Mouse (Mus musculus): Measurements from ENCODE around the gene Ess2. TPM values are rescaled to one million over a fixed set of nuclear protein-coding genes. Genes with fewer than 3 reads are reported as not detected.

Gene Ess2
- total and polyA plus RNA-seq, 3 experiments = 31.1 to 37.0 (median 33.1) TPM

DNA sequence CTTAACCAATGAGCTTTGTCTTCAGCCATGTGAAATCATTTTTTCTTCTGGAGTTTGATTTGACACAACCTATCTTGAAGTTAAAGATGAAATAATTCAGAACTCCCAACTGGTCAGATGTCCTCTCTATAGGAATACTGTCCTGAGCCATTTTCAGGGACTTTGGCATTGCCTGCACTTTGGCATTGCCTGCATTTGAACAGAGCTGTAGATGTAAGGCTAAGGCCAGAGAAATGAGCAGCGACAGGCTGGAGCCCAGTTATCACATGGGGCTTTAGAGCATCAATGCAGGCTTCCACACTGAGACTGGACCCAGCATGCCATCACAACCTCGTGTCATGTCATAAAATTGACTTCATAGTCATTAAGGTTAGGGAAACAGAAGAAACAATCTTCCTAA is 57.9 kb downstream of the Ess2 start:
- DNase-seq (ENCODE audit: extremely low read depth) = no peak
- H3K27me3 ChIP-seq (replicated peaks) = no peaks in the 10 kb centered on the region
- H3K4me3 ChIP-seq (replicated peaks in 1 of 3; ENCODE audit: low read depth in 2 of 3, low read length in 2 of 3, poor library complexity in 1 of 3) = no peak overlapping the region
- no peak overlapping the region for H3K27ac ChIP-seq (ENCODE audit: insufficient read depth, low read depth)
- no peak overlapping the region for H3K9ac ChIP-seq (ENCODE audit: insufficient read depth, low read depth)
- H3K4me1 ChIP-seq (ENCODE audit: control insufficient read depth in 1 of 2, insufficient read depth in 2 of 2) = no peaks in the 10 kb centered on the region
- no peak overlapping the region for H3K4me2 ChIP-seq (ENCODE audit: insufficient read depth, low read depth, poor library complexity, severe bottlenecking)
- in situ Hi-C loops (cut with MboI; ENCODE audit: low pct_ligation_motif_present, low pct_unique_long_range_greater_than_20kb, low sequenced_read_pairs) = no loop called here
- no peak for TF ChIP-seq NRF1 (IDR thresholded peaks at IDR 0.05; ENCODE audit: low read depth, low read length)
- TF ChIP-seq ZC3H11A (IDR thresholded peaks at IDR 0.05; ENCODE audit: low read depth, low read length) = no peak
- no peak for TF ChIP-seq ZNF384 (IDR thresholded peaks at IDR 0.05; ENCODE audit: low read depth, low read length)
- no peak for TF ChIP-seq MAZ (IDR thresholded peaks at IDR 0.05; ENCODE audit: low read depth, low read length)
- no peak for TF ChIP-seq JUN (IDR thresholded peaks at IDR 0.05; ENCODE audit: insufficient read depth, low read depth, low read length)
- TF ChIP-seq MXI1 (IDR thresholded peaks at IDR 0.05; ENCODE audit: low read depth, low read length) = no peak
- no peak for TF ChIP-seq ETS1 (conservative IDR thresholded peaks at IDR 0.05; ENCODE audit: low read depth, low read length)
- no peak for TF ChIP-seq USF2 (conservative IDR thresholded peaks at IDR 0.05; ENCODE audit: low read depth, low read length)
- no peak for TF ChIP-seq TBP (conservative IDR thresholded peaks at IDR 0.05; ENCODE audit: low read depth, low read length)
- TF ChIP-seq EP300 (IDR thresholded peaks at IDR 0.05; ENCODE audit: low read length) = no peak
- TF ChIP-seq MYC (IDR thresholded peaks at IDR 0.05; ENCODE audit: low read depth, low read length) = no peak
- TF ChIP-seq E2F4 (IDR thresholded peaks at IDR 0.05; ENCODE audit: insufficient replicate concordance, low read depth, low read length) = no peak
- no peak for TF ChIP-seq POLR2A (IDR thresholded peaks at IDR 0.05; ENCODE audit: low read depth, low read length)
- no peak for TF ChIP-seq ZMIZ1 (IDR thresholded peaks at IDR 0.05; ENCODE audit: low read depth, low read length)
- TF ChIP-seq BHLHE40 (IDR thresholded peaks at IDR 0.05; ENCODE audit: low read depth, low read length) = no peak
- no peaks in the 10 kb centered on the region for H3K9me3 ChIP-seq (replicated peaks; ENCODE audit: low read length)
- no peaks in the 10 kb centered on the region for H3K79me2 ChIP-seq (replicated peaks; ENCODE audit: control insufficient read depth, extremely low read depth, insufficient read depth, poor library complexity, severe bottlenecking)
- dilution Hi-C loops (cut with MboI; ENCODE audit: extremely low pct_ligation_motif_present, extremely low pct_unique_long_range_greater_than_20kb, low sequenced_read_pairs) = no loop called here
- peaks cover 64 to 91% of the 10 kb centered on the region in 2 experiments for H3K36me3 ChIP-seq (replicated peaks in 1 of 2; ENCODE audit: control insufficient read depth in 1 of 2, insufficient read depth in 1 of 2, low read length in 1 of 2)

DNA sequence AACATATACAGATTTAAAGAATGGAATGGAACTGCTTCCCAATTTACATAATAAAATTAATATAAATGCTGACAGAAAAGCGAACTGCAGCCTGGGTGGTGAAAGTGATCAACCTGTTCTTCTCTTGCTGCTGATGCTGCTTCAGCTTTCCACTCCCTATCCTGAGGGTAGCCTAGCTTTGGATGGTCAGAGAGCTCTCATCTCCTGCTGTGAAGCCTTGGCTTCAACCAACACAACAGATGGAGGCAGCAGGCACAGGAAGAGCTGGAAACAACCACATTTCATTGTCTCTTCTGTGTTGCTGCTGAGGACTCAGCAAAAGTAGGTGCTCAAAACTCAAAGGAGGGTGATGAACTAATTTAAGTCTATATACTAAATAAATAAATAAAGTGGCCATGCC is 59.3 kb downstream of the Ess2 start:
- Histone ChIP-seq H3K4me1 (ENCODE audit: control insufficient read depth in 1 of 2, insufficient read depth in 2 of 2) (no peaks in the 10 kb centered on the region), H3K4me2 (ENCODE audit: insufficient read depth, low read depth, poor library complexity, severe bottlenecking) (no peak overlapping the region), H3K27ac (ENCODE audit: insufficient read depth, low read depth) (no peak overlapping the region), H3K9me3 (replicated peaks; ENCODE audit: low read length) (no peaks in the 10 kb centered on the region), H3K36me3 (replicated peaks in 1 of 2; ENCODE audit: control insufficient read depth in 1 of 2, insufficient read depth in 1 of 2, low read length in 1 of 2) (peaks cover 59 to 91% of the 10 kb centered on the region in 2 experiments), H3K79me2 (replicated peaks; ENCODE audit: control insufficient read depth, extremely low read depth, insufficient read depth, poor library complexity, severe bottlenecking) (no peaks in the 10 kb centered on the region), H3K4me3 (replicated peaks in 1 of 3; ENCODE audit: low read depth in 2 of 3, low read length in 2 of 3, poor library complexity in 1 of 3) (no peak overlapping the region), H3K9ac (ENCODE audit: insufficient read depth, low read depth) (no peak overlapping the region), H3K27me3 (replicated peaks) (no peaks in the 10 kb centered on the region)
- no peak for TF ChIP-seq SIN3A (IDR thresholded peaks at IDR 0.05; ENCODE audit: low read length)
- no peak for TF ChIP-seq GABPA (IDR thresholded peaks at IDR 0.05; ENCODE audit: insufficient replicate concordance, low read depth, low read length)
- no peak for TF ChIP-seq MXI1 (IDR thresholded peaks at IDR 0.05; ENCODE audit: low read depth, low read length)
- TF ChIP-seq POLR2A (IDR thresholded peaks at IDR 0.05; ENCODE audit: low read depth, low read length) = no peak
- TF ChIP-seq KAT2A (IDR thresholded peaks at IDR 0.05; ENCODE audit: insufficient replicate concordance, low read length) = no peak
- no peak for TF ChIP-seq ZKSCAN1 (IDR thresholded peaks at IDR 0.05; ENCODE audit: borderline replicate concordance, low read depth, low read length)
- TF ChIP-seq CTCF (conservative IDR thresholded peaks at IDR 0.05 in 1 of 2, IDR thresholded peaks at IDR 0.05 in 1 of 2; ENCODE audit: low read depth in 2 of 2, low read length in 2 of 2) = no peak
- no peak for TF ChIP-seq ZNF384 (IDR thresholded peaks at IDR 0.05; ENCODE audit: low read depth, low read length)
- no peak for TF ChIP-seq RAD21 (IDR thresholded peaks at IDR 0.05; ENCODE audit: low read depth, low read length)
- no peak for TF ChIP-seq USF2 (conservative IDR thresholded peaks at IDR 0.05; ENCODE audit: low read depth, low read length)
- TF ChIP-seq CHD2 (IDR thresholded peaks at IDR 0.05; ENCODE audit: low read length) = no peak
- no peak for TF ChIP-seq RCOR1 (conservative IDR thresholded peaks at IDR 0.05; ENCODE audit: low read depth, low read length)
- no peak for TF ChIP-seq BHLHE40 (IDR thresholded peaks at IDR 0.05; ENCODE audit: low read depth, low read length)
- TF ChIP-seq NRF1 (IDR thresholded peaks at IDR 0.05; ENCODE audit: low read depth, low read length) = no peak
- TF ChIP-seq MAX (IDR thresholded peaks at IDR 0.05; ENCODE audit: low read length) = no peak
- TF ChIP-seq TBP (conservative IDR thresholded peaks at IDR 0.05; ENCODE audit: low read depth, low read length) = no peak
- TF ChIP-seq POLR2AphosphoS2 (IDR thresholded peaks at IDR 0.05; ENCODE audit: low read depth, low read length) = no peak
- TF ChIP-seq ELF1 (IDR thresholded peaks at IDR 0.05; ENCODE audit: low read depth, low read length) = no peak
- in situ Hi-C loops (cut with MboI; ENCODE audit: low pct_ligation_motif_present, low pct_unique_long_range_greater_than_20kb, low sequenced_read_pairs) = no loop called here
- no peak for DNase-seq (ENCODE audit: extremely low read depth)
- dilution Hi-C loops (cut with MboI; ENCODE audit: extremely low pct_ligation_motif_present, extremely low pct_unique_long_range_greater_than_20kb, low sequenced_read_pairs) = no loop called here

Measured in CH12.LX (cell line).